Mouse (Mus musculus): Measurements from ENCODE around the gene Plac9a. TPM values are rescaled to one million over a fixed set of nuclear protein-coding genes. Genes with fewer than 3 reads are reported as not detected.

Plac9a gene
- polyA plus RNA-seq, 1 experiment from 2014 or later: not detected

DNA sequence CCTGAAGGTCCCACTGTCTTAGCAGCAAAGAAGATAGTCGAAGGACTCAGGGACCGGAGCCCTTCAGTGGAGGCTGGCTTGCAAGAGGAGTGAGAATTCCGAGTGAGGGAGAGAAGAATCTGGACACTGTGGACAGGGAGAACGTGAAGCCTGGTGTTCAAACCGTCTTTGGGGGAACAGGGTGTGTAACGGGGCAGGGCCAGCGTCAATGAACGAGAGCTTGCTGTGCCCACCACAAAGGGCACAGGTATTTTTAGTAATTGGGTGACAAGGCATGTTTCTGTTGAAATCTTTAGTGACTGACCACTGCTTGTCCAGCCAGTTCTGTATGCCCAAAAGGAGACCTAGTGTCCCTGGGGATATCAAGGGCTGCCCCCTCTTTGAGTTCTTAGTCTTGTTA is 56.4 kb downstream of the Plac9a start:
- Histone ChIP-seq H3K27me3 (ENCODE audit: control insufficient read depth, insufficient read depth, low read length) (peaks cover 20% of the 10 kb centered on the region), H3K27ac (ENCODE audit: low read depth, low read length) (no peak overlapping the region), H3K9me3 (ENCODE audit: control insufficient read depth, low read length) (no peaks in the 10 kb centered on the region), H3K4me3 (ENCODE audit: low read depth, low read length) (no peak overlapping the region), H3K4me2 (replicated peaks; ENCODE audit: low read depth, low read length) (no peak overlapping the region), H3K36me3 (ENCODE audit: control insufficient read depth, insufficient read depth, low read length) (no peaks in the 10 kb centered on the region), H3K4me1 (replicated peaks; ENCODE audit: control insufficient read depth, insufficient read depth, low read length) (no peaks in the 10 kb centered on the region; the same call in none of the 2 replicates), H3K9ac (ENCODE audit: low read depth, low read length) (no peak overlapping the region)
- 87% methylated on average over 8 of the region's 8 CpGs for WGBS
- no peak for DNase-seq (ENCODE audit: low spot score)
- no peak for ATAC-seq (ENCODE audit: low FRiP score)

- no peaks in the 10 kb centered on the region for H3K36me3 ChIP-seq (ENCODE audit: control insufficient read depth, insufficient read depth, low read length)
- ATAC-seq (ENCODE audit: low FRiP score): no peak
- H3K4me1 ChIP-seq (replicated peaks; ENCODE audit: control insufficient read depth, insufficient read depth, low read length): no peaks in the 10 kb centered on the region; the same call in none of the 2 replicates
- no peak overlapping the region for H3K9ac ChIP-seq (ENCODE audit: low read depth, low read length)
- no peak overlapping the region for H3K4me2 ChIP-seq (replicated peaks; ENCODE audit: low read depth, low read length)
- H3K27me3 ChIP-seq (ENCODE audit: control insufficient read depth, insufficient read depth, low read length): peaks cover 20% of the 10 kb centered on the region
- DNase-seq (ENCODE audit: low spot score): no peak
- no peak overlapping the region for H3K27ac ChIP-seq (ENCODE audit: low read depth, low read length)
- 89% methylated on average over 6 of the region's 6 CpGs for WGBS
- no peak overlapping the region for H3K4me3 ChIP-seq (ENCODE audit: low read depth, low read length)
- no peaks in the 10 kb centered on the region for H3K9me3 ChIP-seq (ENCODE audit: control insufficient read depth, low read length)
Observed at GRCm38 (mm10) chr14:25845832-25846383, 57.0 kb downstream of the Plac9a start.

DNA sequence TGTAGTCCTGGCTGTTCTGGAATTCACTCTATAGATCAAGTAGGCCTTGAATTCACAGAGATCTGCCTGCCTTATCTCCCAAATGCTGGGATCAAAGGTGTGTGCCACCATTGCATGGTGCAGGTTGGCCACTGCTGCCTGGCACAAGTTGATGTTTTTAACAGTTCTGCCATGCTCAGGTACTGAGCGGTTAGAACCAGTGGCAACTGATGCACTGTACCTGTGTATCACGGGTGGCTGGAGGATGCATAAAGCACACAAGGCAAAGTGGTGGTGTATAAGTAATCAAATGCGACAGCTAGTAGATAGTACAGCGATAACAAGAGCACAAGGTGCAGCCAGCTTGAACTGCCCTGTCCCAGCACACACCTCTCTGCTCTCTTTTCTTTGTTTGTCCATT is 58.5 kb downstream of the Plac9a start:
- Histone ChIP-seq H3K9me3 (ENCODE audit: control insufficient read depth, low read length) (no peaks in the 10 kb centered on the region), H3K4me3 (ENCODE audit: low read depth, low read length) (no peak overlapping the region), H3K4me2 (replicated peaks; ENCODE audit: low read depth, low read length) (no peak overlapping the region), H3K9ac (ENCODE audit: low read depth, low read length) (no peak overlapping the region), H3K4me1 (replicated peaks; ENCODE audit: control insufficient read depth, insufficient read depth, low read length) (no peaks in the 10 kb centered on the region; the same call in none of the 2 replicates), H3K36me3 (ENCODE audit: control insufficient read depth, insufficient read depth, low read length) (no peaks in the 10 kb centered on the region), H3K27ac (ENCODE audit: low read depth, low read length) (no peak overlapping the region), H3K27me3 (ENCODE audit: control insufficient read depth, insufficient read depth, low read length) (peaks cover 24% of the 10 kb centered on the region)
- no peak for DNase-seq (ENCODE audit: low spot score)
- 93% methylated on average over 4 of the region's 4 CpGs for WGBS
- ATAC-seq (ENCODE audit: low FRiP score): no peak

DNA sequence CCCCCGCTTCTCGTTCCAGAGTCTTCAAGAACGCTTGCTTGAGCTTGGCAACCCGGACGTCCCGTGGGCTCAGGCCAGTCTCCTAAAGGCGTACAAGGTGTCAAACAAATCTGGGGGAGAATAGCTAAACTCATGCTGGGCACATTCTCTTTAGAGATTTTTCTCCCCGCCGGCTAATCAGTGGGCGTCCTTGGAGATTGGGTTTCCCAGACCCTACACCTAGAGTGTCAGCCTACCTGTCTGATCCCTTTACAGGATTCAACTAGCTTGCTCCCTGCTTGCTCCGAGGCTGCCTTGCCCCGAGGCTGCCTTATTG is 60.3 kb downstream of the Plac9a start:
- Histone ChIP-seq H3K36me3 (ENCODE audit: control insufficient read depth, insufficient read depth, low read length) (no peaks in the 10 kb centered on the region), H3K4me1 (replicated peaks; ENCODE audit: control insufficient read depth, insufficient read depth, low read length) (no peaks in the 10 kb centered on the region; the same call in none of the 2 replicates), H3K27ac (ENCODE audit: low read depth, low read length) (no peak overlapping the region), H3K9me3 (ENCODE audit: control insufficient read depth, low read length) (no peaks in the 10 kb centered on the region), H3K4me2 (replicated peaks; ENCODE audit: low read depth, low read length) (peak overlapping the region; percentile 96), H3K27me3 (ENCODE audit: control insufficient read depth, insufficient read depth, low read length) (peaks cover 24% of the 10 kb centered on the region), H3K4me3 (ENCODE audit: low read depth, low read length) (peak overlapping the region; percentile 58), H3K9ac (ENCODE audit: low read depth, low read length) (peak overlapping the region; percentile 44; the same call in 1 of the 2 replicates)
- no peak for ATAC-seq (ENCODE audit: low FRiP score)
- under 1% methylated on average over 12 of the region's 12 CpGs for WGBS
- DNase-seq (ENCODE audit: low spot score): no peak

DNA sequence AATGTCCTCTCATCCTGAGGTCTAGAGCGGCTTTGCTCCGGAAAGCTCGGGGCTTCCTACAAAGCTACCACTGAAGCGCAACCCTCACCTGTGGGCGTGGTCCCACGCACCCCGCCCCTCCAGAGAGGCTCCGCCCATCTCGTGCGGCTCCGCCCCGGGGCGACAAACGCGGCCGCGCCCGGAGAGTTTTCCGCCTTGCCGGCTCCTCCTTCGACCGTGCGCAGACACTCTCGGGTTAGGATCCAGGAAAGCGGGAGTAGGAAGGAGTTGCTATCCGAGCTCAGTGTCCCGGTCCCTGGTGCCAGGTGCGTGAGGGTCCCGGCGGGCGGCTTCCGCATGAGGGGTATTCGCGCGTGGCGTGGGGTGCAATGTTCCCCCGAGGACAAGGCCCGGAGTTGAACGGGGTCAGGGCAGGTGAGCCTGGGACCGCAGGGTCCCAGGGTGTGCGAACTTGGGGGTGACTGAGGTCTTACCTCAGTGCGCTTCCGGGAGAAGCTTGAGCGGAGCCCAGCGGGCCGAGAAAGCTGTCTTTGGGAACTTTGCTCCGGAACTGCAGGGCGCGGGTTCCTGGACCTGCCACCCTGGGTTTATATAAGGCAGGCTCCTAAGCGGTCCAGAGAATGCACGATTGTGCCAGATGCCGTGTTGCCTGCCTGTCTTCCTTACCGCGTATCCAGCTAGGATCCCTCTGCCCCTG is 60.8 kb downstream of the Plac9a start, which contains the start of gene Anxa11:
Gene Anxa11 (plus strand): TSS at position 166 of the 697 bp plus-strand sequence.
- H3K4me2 ChIP-seq (replicated peaks; ENCODE audit: low read depth, low read length): peak within 1 kb of the TSS; percentile 96
- H3K9me3 ChIP-seq (ENCODE audit: control insufficient read depth, low read length): no peaks in the 10 kb centered on the region
- ATAC-seq (ENCODE audit: low FRiP score) (peak; percentile 60), DNase-seq (ENCODE audit: low spot score) (peak; percentile 81)
- under 1% methylated on average over 54 of the region's 54 CpGs for WGBS
- no peaks in the 10 kb centered on the region for H3K36me3 ChIP-seq (ENCODE audit: control insufficient read depth, insufficient read depth, low read length)
- no peak within 1 kb of the TSS for H3K27ac ChIP-seq (ENCODE audit: low read depth, low read length)
- no peaks in the 10 kb centered on the region; the same call in none of the 2 replicates for H3K4me1 ChIP-seq (replicated peaks; ENCODE audit: control insufficient read depth, insufficient read depth, low read length)
- H3K4me3 ChIP-seq (ENCODE audit: low read depth, low read length): peak within 1 kb of the TSS; percentile 58
- H3K9ac ChIP-seq (ENCODE audit: low read depth, low read length): peak within 1 kb of the TSS; percentile 44; the same call in 1 of the 2 replicates
- peaks cover 24% of the 10 kb centered on the region for H3K27me3 ChIP-seq (ENCODE audit: control insufficient read depth, insufficient read depth, low read length)

DNA sequence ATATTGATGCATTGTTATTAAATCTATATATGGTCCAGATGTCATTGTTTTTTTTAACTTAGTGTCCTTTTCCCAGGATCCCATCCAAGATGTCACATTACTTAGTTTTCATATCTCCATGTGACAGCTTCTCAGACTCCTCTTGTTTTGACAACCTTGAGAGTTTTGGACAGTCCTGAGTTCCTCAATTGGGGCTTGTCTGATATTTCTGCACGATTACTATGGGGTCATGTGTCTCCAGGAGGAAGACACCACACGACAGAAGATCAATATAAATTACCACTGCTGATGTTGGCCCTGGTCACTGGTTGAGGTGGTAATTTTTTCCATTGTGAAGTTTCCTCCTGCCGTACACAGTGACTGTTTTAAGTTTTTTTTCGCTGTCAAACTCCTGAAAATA is 61.3 kb downstream of the Plac9a start:
- Histone ChIP-seq H3K4me1 (replicated peaks; ENCODE audit: control insufficient read depth, insufficient read depth, low read length) (no peaks in the 10 kb centered on the region; the same call in none of the 2 replicates), H3K27me3 (ENCODE audit: control insufficient read depth, insufficient read depth, low read length) (peaks cover 24% of the 10 kb centered on the region), H3K9me3 (ENCODE audit: control insufficient read depth, low read length) (no peaks in the 10 kb centered on the region), H3K4me3 (ENCODE audit: low read depth, low read length) (peak overlapping the region; percentile 58; the same call in 1 of the 2 replicates), H3K4me2 (replicated peaks; ENCODE audit: low read depth, low read length) (peak overlapping the region; percentile 96), H3K9ac (ENCODE audit: low read depth, low read length) (no peak overlapping the region), H3K36me3 (ENCODE audit: control insufficient read depth, insufficient read depth, low read length) (no peaks in the 10 kb centered on the region), H3K27ac (ENCODE audit: low read depth, low read length) (no peak overlapping the region)
- ATAC-seq (ENCODE audit: low FRiP score) (no peak), DNase-seq (ENCODE audit: low spot score) (peak; percentile 12)
- WGBS: 5% methylated on average over 4 of the region's 4 CpGs

GRCm38 (mm10) chr14:25840961-25841360 is 61.9 kb downstream of the Plac9a start:
- Histone ChIP-seq H3K27me3 (ENCODE audit: control insufficient read depth, insufficient read depth, low read length) (peaks cover 24% of the 10 kb centered on the region), H3K4me3 (ENCODE audit: low read depth, low read length) (no peak overlapping the region), H3K9ac (ENCODE audit: low read depth, low read length) (no peak overlapping the region), H3K4me1 (replicated peaks; ENCODE audit: control insufficient read depth, insufficient read depth, low read length) (no peaks in the 10 kb centered on the region; the same call in none of the 2 replicates), H3K9me3 (ENCODE audit: control insufficient read depth, low read length) (no peaks in the 10 kb centered on the region), H3K4me2 (replicated peaks; ENCODE audit: low read depth, low read length) (no peak overlapping the region), H3K36me3 (ENCODE audit: control insufficient read depth, insufficient read depth, low read length) (no peaks in the 10 kb centered on the region), H3K27ac (ENCODE audit: low read depth, low read length) (no peak overlapping the region)
- 7% methylated on average over 7 of the region's 7 CpGs for WGBS
- no peak for ATAC-seq (ENCODE audit: low FRiP score)
- no peak for DNase-seq (ENCODE audit: low spot score)

- no peak for ATAC-seq (ENCODE audit: low FRiP score)
- no peaks in the 10 kb centered on the region for H3K36me3 ChIP-seq (ENCODE audit: control insufficient read depth, insufficient read depth, low read length)
- WGBS: 70% methylated on average over 7 of the region's 7 CpGs
- peaks cover 24% of the 10 kb centered on the region for H3K27me3 ChIP-seq (ENCODE audit: control insufficient read depth, insufficient read depth, low read length)
- H3K4me3 ChIP-seq (ENCODE audit: low read depth, low read length): no peak overlapping the region
- no peak overlapping the region for H3K9ac ChIP-seq (ENCODE audit: low read depth, low read length)
- H3K4me1 ChIP-seq (replicated peaks; ENCODE audit: control insufficient read depth, insufficient read depth, low read length): no peaks in the 10 kb centered on the region; the same call in none of the 2 replicates
- no peak overlapping the region for H3K27ac ChIP-seq (ENCODE audit: low read depth, low read length)
- H3K4me2 ChIP-seq (replicated peaks; ENCODE audit: low read depth, low read length): no peak overlapping the region
- DNase-seq (ENCODE audit: low spot score): no peak
- no peaks in the 10 kb centered on the region for H3K9me3 ChIP-seq (ENCODE audit: control insufficient read depth, low read length)
Observed at GRCm38 (mm10) chr14:25839791-25840190, 63.1 kb downstream of the Plac9a start.

GRCm38 (mm10) chr14:25838411-25838810 is 64.5 kb downstream of the Plac9a start:
- no peak overlapping the region for H3K4me3 ChIP-seq (ENCODE audit: low read depth, low read length)
- DNase-seq (ENCODE audit: low spot score): no peak
- H3K9ac ChIP-seq (ENCODE audit: low read depth, low read length): no peak overlapping the region
- no peak overlapping the region for H3K4me2 ChIP-seq (replicated peaks; ENCODE audit: low read depth, low read length)
- 75% methylated on average over 8 of the region's 8 CpGs for WGBS
- no peaks in the 10 kb centered on the region for H3K9me3 ChIP-seq (ENCODE audit: control insufficient read depth, low read length)
- no peak overlapping the region for H3K27ac ChIP-seq (ENCODE audit: low read depth, low read length)
- peaks cover 21% of the 10 kb centered on the region for H3K27me3 ChIP-seq (ENCODE audit: control insufficient read depth, insufficient read depth, low read length)
- ATAC-seq (ENCODE audit: low FRiP score): no peak
- no peaks in the 10 kb centered on the region; the same call in none of the 2 replicates for H3K4me1 ChIP-seq (replicated peaks; ENCODE audit: control insufficient read depth, insufficient read depth, low read length)
- no peaks in the 10 kb centered on the region for H3K36me3 ChIP-seq (ENCODE audit: control insufficient read depth, insufficient read depth, low read length)
